Mouse (Mus musculus) ES-E14 (cell line): ENCODE measurements around the gene Cby1.

Experiments
- CHD2 ChIP-seq: IDR thresholded peaks from 2 replicates; pipeline ENCODE4 v1.6.1; 2014; ENCODE audit warnings: mild to moderate bottlenecking, low read depth, low read length, inconsistent platforms
- HCFC1 ChIP-seq: IDR thresholded peaks from 2 replicates; pipeline ENCODE4 v1.6.1; 2012; ENCODE audit warnings: low read length, inconsistent platforms, borderline replicate concordance; ENCODE audit not compliant: insufficient read depth
- MAFK ChIP-seq: IDR thresholded peaks from 2 replicates; pipeline ENCODE4 v1.6.1; 2014; ENCODE audit warnings: mild to moderate bottlenecking, low read depth, low read length, inconsistent platforms; ENCODE audit not compliant: insufficient read depth
- ZC3H11A ChIP-seq: IDR thresholded peaks from 2 replicates; pipeline ENCODE4 v1.6.1; 2012; ENCODE audit warnings: low read depth, mild to moderate bottlenecking, inconsistent platforms, low read length, borderline replicate concordance
- ZNF384 ChIP-seq: IDR thresholded peaks from 2 replicates; pipeline ENCODE4 v1.6.1; 2012; ENCODE audit warnings: low read depth, low read length, inconsistent platforms

DNA sequence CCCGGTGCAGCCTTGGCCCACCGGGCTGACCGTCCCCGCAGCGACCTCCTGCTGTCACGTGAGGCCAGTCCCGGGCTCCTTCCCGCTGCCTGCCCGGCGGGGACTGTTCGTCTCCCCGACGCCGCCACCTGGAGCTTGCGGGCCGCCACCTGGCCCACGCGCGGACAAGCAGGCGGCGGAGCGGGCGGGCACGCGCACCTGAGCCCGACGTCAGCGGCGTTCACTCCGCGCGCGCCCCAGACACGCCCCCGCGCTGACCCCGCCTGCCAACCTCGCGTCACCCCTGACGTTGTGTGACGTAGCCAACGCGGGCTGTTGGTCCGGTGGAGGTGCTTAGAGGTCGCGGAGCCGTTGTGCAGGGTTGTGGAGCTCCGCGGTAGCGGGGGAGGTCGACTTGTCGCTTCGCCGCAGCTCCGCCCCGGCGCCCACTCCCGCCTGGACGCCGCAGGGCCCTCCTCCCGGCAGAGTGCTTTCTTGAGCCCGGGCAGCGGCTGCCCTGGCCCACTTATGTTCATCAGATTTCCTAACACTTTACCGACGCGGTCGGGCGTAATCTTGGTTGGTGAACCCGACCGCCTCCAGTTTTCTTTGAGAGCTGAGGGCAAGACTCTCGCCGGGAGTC lies 28.8 kb downstream of the Cby1 start, which contains the start of gene Josd1:
- no peak for TF ChIP-seq CHD2
- TF ChIP-seq HCFC1: 0 out of 2 replicates have a peak, but pooled peaks have one; percentile 11
- TF ChIP-seq MAFK: no peak
- no peak for TF ChIP-seq ZNF384
- TF ChIP-seq ZC3H11A: no peak
